Mouse (Mus musculus) brain, embryonic 14.5 days (tissue): Measurements from ENCODE around the gene Senp1.

Experiments
- CTCF ChIP-seq: fragments of 200-500 bp; IDR thresholded peaks from 2 replicates; pipeline ENCODE4 v1.5.1; 2012; ENCODE audit warnings: inconsistent platforms, mild to moderate bottlenecking, moderate library complexity, borderline replicate concordance; ENCODE audit not compliant: insufficient read depth, insufficient read length; ENCODE audit errors: extremely low read depth
- POLR2A ChIP-seq: fragments of 200-500 bp; IDR thresholded peaks from 2 replicates; pipeline ENCODE4 v1.6.1; 2012; ENCODE audit warnings: mild to moderate bottlenecking, inconsistent platforms, borderline replicate concordance; ENCODE audit not compliant: poor library complexity, insufficient read depth, insufficient read length, severe bottlenecking; ENCODE audit errors: extremely low read depth

DNA sequence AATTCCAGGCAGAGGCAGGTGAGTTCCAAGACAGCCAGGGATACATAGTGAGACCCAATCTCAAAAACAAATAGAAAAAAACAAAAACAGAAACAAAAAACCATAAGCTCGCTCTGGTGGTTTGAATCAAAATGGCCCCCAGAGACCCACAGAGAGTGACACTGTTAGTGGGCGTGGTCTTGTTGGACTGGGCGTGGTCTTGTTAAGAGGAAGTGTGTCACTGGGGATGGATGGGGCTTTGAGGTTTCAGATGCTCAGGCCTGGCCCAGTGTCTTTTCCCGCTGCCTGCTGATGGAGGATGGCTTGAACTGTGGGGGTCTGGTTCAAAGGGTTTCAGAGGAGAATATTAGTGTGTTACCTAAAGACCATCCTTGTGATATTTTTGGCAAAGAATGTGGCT is 75.6 kb downstream of the Senp1 start:
- TF ChIP-seq CTCF (no peak), POLR2A (no peak)
